Mouse (Mus musculus) T-helper 2 cell (primary cell): ENCODE measurements around the gene Ddx27.
"Not testable (repeated sequence)": the region's sequence is repeated elsewhere in the genome, so short reads cannot be mapped to it uniquely, and the experiment has no call there.

Source experiments
- in situ Hi-C: fragments of 300-600 bp; cut with MboI, MseI; formaldehyde crosslinking; loops from one replicate; pipeline ENCODE4 v1.15.1; 2025; ENCODE audit warnings: high pct_unique_total_duplicates

The Ddx27 gene

DNA sequence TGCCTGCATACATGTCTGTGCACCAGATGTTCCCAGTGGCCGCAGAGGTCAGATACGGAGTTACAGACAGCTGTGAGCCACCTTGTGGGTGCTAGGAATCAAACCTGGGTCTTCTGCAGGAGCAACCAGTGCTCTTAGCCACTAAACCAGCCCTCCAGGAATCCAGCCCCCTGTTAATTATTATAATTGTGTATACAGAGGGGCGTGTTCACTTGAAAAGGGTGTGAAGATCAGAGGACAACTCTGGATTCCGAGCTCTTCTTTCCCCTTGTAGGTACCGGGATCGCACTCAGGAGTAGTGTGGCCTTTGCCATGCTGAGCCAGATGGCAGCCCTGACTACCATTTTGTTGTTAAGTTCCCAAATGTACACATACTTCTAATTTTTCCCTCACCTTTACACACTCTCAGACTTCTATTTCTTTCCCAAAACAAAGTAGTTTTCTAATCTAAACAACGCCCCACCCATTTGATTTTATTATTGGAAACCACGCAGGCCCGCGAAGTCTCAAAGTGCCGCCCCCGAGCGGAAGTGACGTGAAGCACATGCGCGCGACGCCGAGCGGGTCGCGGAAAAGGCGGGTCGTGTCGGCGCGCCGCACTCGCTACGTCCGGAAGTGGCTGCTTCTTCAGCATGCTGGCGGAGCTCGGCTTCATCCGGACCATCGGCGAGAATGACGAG is at the start of gene Ddx27:
Gene Ddx27 (plus strand): TSS at position 492 of the 680 bp plus-strand sequence.
- in situ Hi-C loops = no loop called here

DNA sequence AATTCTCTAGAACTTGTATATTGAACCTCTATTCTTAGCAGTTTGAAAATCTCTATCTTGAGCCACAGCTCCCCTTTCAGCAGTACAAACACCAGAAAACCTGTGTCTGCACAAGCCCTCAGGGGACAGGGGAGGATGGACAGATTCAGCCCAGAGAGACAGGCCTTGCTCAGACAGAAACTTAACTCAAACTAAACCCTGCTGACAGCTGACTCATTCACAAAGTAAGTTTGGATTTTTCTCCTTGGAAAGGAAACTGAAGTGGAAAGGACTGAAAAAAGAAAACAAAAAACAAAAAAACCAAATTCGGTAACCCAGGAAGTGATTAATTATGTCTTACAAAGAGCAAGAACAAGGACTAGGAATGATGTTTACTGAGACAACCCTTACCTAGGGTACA is 41.8 kb upstream of the Ddx27 start:
- in situ Hi-C loops = no loop called here

DNA sequence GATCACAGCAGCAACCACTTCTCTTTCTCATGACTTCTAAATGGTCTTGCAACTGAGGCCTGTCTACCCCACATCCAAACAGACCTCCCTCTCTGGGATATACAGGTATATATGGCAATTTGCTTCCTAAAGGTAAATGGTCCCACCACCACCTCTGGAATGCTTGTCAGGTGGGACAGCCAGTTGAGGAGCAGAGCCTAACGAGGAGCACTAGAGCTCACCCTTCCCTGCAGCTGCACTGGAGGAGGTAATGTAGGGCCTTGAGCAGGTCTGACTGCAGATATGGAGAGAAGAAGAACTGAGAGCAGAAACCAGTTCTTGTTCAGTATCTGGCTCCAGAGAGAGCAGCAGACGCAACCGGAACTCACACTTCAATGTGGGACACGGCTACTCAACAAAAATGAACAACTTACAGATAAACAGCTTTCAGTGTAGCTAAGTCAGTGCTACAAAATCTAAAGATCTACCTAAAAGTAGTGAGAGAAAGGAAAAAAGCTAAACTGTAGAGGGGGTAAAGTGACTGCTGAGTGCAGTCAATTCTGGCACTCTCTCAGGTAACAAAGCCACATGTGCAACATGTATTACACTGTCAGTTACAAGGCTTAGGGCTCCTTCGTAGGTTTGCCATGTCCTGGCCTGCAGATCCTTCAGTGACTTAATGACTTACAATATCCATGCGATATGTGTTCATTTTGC is 40.7 kb upstream of the Ddx27 start:
- in situ Hi-C loops = no loop called here

DNA sequence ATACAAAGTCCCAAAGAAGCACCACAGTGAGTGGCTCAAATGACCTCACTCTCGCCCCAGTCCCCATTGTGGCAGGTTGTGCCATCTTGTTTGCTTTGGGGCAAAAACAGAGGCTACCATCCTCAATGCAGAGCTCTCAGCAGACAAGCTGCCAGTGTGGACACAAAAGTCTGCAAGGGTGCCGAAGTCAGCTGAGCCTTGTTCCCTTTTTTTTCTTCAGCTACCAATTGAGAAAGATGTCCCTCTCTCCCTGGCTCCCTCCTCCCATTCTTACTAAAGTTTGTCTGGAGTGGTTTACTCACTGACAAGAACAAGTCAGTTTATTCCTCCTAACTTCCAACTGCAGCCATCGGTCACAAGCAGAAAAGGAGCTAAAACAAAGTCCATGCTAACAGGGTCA is 38.6 kb upstream of the Ddx27 start:
- in situ Hi-C loops = no loop called here

DNA sequence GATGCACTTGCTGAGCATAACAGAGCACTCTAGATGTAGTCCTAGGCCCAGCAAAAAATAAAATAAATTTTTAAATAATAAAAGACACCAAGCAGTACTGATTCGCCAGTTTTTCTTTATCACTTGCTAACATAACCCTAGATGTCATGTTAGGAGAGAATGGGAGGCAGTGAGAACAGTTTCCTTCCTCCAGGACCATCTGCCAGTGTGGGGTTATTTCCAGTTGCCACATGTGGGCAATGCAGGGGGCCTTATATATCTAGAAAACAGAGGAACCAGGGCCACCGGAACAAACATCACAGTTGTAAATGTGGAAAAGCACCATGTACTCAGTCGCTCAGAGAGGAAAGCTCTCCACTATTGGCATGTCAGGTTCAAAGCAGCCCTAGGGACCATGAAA is 37.5 kb upstream of the Ddx27 start:
- in situ Hi-C loops = no loop called here

DNA sequence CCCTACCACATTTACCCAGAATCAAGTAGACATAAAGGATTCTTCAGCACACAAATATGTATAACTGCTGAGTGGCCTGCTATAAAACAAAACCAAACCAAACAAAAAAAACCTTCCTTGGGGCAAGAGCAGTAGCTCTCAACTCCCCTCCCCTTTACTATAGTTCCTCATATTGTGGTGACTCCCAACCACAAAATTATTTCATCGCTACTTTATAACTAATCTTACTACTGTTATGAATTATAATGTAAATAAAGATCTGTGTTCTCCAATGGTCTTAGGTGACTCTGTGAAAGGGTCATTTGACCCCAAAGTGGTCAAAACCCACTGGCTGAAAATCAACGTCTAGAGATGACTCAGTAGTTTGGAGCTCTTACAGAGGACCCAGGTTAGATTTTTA is 34.8 kb upstream of the Ddx27 start:
- in situ Hi-C loops = loop anchor here (10.0 kb wide), 1 partner anchor 375 kb away; no protein-coding TSS in a partner anchor

DNA sequence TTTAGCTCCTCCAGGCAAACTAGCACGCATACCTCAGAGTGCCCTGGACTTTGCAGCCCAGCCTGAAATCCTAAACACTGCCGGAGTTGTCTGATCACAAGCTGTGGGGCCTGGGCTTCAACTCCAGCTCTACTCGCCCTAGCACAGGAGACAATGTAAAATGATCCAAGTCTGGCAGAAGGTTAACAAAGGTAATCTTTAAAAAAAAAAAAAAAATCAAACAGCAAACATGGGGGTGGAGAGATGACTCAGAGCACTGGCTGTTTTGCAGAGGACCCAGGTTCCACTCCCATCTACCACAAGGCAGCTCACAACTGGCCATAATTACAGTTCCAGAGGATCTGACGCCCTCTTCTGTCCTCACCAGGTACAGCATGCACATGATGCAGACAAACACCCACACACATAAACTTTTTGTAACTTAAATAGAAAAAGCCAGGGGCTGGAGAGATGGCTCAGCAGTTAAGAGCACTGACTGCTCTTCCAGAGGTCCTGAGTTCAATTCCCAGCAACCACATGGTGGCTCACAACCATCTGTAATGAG is 31.6 kb upstream of the Ddx27 start:
- in situ Hi-C loops = loop anchor here (10.0 kb wide), 1 partner anchor 371 kb away; no protein-coding TSS in a partner anchor

DNA sequence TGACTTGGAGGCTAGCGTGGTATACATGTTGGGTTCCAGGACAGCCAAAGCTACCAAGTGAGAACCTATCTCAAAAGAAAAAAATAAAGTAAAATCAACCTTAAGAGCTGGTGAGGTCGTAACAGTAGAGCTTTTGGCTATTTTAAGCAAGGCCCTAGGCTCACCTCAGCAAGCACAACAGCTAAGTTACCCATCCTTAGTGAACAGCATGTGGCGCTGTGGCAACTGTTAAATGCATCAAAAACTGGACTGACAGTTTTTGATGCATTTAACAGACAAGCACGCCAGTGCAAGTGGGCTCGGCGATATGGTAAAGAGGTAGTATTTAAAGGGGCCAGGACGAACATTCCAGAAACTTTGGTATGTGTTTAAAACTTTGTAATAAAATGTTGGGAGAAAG is 24.1 kb upstream of the Ddx27 start:
- in situ Hi-C loops = no loop called here

DNA sequence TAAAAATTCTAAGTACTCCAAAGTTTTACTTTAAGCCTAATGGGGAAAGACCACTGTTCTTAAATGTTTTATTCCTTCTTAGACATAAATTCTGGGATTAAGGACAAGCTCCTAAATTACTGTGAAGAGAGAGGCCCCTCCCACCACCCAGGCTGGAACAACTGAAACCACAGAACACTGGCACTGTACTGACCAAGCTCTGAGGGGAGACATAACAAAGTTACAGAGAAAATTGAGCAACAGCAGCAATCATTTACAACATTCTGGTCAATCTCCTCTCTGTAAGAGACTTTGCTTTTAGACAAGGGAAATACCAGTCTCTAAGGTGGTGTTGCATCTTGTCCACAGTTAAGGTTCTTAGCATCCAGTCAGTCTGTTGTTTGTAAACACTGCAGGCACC is 23.0 kb upstream of the Ddx27 start:
- in situ Hi-C loops = no loop called here

DNA sequence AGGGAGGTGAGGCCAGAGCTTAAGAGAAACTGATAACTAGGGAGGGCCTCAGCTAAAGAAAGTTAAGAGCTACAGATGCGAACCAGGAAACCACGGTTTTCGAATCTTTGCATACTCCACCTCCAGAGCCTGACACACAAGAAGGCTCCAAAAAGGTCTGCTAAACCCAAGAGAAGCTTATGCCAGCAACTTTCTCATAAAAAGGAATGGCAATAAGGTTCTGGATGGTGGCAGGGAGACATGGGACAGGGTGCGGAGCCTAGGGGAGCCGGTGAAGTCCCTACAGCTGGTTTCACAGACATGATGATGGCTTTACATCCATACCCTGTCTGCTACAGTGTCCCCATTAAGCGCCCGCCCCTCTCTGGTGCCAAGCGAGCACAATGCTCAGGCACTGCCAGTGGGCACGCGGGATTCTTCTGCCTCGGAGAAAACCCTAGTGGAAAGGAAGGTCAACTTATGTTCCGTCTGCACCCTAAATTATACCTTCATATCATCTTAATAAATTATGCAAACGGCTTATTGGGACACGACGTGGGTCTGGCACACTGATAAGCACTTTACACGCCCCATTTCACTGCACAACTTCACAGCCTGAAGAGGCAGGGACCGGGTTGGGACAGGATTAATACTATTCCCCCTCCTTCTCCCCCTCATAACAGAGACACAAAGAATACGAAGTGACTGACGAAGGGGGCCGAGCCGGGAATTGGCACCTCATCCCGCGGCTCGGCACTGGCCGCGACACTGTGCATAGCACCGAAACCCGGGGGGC is 19.8 kb upstream of the Ddx27 start:
- in situ Hi-C loops = no loop called here

DNA sequence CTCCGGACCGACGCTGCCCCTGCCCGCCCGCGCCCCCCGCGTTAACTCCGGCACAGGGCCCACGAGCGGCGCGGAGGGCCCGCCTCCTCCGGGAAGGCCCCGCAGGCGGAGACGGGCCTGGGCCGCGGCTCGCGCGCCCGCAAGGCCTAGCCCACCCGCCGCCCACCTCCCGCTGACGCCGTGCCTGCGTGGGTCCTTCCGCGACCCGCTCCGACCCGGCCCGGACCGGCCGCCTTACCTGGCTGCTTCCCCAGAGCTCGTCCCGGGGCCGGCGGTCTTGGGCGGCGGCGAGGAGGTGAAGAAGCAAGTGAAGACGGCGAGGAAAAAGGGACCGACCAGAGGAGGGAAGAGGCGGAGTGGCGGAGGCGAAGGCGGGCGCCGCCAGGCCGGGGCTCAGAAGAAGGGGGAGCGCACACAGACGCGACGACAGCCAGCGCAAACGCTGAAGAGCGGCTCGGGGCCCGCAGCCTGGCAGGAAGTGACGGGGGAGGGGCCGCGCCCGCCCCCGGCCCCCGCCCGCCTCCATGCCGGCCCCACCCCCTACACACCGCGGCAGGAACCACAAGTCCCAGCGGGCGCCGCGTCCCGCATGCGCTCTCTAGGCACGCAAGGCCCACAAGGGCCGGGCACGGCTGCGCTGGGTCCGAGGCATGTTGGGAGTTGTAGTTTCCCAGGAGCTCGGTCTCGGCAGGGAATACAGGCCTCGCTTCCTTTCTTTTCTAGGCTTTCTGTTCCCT is 19.0 kb upstream of the Ddx27 start, which contains the start of gene Stau1:
Gene Stau1 (minus strand): TSS at position 504 of the 737 bp plus-strand sequence.
- in situ Hi-C loops = no loop called here

DNA sequence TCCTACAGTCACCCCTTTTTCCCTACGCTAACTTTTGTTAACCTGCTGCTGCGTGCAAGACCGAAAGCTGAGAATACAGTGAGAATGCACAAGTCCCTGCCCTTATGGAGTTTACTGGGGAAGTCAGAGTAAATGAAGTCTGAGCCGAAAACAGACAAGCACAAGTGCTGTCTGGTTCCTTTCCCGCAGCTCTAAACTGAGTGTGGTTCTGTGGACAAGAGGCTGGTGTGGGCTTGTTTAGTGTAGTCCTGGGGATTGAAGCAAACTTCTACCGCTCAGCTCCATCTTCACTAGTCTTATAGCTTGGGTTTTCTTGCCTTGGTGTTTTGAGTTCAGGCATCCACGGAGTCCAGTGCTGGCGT is 18.5 kb upstream of the Ddx27 start:
- in situ Hi-C loops = no loop called here

DNA sequence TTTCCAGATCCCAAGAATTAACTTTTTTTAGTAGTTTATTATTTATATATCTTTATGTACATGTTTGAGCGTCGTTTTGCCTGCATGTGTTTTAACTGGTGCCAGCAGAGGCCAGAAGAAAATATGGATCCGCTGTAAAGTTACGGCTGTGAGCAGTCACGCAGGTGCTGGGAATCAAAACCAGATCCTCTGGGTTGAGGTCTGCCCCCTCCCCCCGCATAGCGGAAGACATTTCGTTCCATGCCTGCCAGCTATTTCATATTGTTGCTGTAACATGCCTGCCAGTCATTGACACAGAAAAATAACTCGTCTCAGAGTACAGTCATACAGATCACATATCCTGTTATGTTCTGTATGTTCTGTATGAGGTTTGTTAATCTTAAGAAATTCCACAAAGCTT is 13.5 kb upstream of the Ddx27 start:
- in situ Hi-C loops = loop anchor here (5.0 kb wide), 1 partner anchor 44 kb away; no protein-coding TSS in a partner anchor

DNA sequence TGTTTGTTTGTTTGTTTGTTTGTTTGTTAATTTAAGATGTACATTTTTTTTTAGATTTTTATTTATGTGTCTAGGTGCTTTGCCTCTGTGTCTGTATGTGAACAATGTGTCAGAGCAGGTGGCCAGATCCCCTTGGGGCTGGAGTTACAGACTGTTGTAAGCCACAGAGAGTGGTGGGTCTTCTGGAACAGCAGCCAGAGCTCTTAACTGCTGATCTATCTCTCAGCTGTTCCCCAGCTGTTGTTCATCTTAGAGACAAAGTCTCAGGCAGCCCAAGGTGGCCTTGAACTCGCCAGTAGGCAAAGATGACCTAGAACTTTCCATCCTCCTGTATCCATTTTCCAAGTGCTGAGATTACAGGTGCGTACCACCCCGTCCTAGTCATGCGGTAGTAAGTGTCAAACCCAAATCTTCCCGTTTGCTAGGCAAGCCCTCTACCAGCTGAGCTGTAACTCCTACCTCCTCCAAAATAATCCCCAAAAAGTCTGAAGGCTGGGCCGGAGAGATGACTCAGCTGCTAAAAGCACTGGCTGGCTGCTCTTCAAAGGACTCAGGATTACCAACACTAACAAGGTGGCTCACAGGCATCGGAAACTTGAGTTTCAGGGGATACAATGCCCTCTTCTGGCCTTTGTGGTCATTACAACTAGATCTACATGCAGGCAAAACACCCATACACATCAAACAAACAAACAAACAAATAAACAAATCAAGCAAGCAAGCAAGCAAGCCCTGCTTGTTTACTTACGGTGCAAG is 10.7 kb upstream of the Ddx27 start:
- in situ Hi-C loops = loop anchor here (5.0 kb wide), 1 partner anchor 47 kb away; no protein-coding TSS in a partner anchor

DNA sequence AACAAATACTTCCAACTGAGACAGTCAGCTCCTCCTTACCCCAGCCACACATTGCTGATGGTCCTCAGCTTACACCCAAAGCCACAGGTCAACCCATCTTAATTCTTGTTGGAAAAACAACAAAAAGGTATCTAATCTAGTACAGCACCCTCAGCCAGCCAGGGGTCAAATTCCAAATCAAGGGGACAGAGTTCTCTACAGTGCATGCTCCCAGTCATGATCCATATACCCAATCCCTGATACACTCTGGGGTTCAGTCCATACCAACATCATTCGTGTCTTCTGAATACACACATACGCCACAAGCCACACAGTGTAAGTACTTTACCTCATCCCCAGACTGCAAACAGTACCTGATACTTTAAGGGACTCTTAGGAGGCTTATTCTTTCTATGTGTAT is 8.6 kb upstream of the Ddx27 start:
- in situ Hi-C loops = no loop called here

DNA sequence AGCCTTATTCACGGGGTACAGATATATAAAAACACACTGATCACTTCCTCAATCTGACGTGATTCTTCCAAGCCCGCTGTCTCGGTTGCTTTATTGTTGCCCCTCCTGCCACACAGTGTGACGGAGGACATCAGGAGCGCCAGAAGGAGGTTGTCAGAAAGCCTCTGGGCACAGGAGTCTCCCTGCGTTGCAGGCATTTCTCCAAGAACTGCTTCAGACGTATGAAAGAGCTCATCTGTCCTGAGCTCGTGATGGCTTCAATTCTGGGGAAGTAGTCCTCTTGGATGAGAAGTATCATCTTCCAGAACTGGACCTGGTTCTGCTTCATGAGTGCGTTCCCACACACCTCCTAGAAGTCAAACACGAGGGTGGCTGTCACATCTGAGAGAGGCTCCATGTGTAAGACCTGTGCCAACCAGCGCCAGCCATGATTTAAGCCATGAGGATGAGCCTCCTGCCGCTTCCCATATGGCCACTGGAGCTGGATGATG is 7.9 kb upstream of the Ddx27 start:
- in situ Hi-C loops = no loop called here

DNA sequence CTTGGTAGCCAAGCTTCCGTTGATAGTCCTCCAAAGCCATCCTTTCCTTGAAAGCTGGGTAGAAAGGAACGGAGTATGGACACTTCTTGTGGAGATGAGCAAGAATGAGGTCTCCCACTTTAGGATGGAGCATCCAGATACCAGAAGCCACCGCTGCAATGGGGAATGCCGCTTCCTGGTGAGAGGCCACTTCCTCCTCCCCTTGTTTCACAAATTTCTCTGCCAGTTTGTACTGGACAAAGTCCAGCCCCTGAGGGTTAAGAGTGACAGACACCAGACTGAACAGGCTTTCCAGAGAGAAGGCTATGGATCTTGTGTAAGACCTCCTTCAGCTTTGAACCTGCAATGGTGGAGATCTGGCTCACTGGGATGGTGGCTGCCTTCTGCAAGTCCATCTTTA is 7.4 kb upstream of the Ddx27 start:
- in situ Hi-C loops = not testable (repeated sequence)

DNA sequence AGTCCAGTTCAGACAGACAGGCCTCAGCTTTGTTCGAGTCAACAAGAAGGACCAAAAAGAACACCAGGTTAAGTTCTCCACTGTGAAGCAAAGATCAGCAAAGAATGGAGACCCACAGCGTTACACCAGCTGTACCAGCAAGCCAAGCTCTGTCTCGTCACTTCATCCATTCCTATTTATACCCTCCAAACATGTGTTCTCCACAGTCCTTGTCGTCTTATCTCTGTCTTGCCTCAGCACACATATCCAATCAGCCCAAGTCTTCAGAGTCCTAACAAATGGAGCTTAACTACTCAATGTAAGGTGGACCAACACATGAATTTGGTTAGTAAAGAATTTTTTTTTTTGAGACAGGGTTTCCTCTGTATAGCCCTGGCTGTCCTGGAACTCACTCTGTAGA is 5.5 kb upstream of the Ddx27 start:
- in situ Hi-C loops = no loop called here

DNA sequence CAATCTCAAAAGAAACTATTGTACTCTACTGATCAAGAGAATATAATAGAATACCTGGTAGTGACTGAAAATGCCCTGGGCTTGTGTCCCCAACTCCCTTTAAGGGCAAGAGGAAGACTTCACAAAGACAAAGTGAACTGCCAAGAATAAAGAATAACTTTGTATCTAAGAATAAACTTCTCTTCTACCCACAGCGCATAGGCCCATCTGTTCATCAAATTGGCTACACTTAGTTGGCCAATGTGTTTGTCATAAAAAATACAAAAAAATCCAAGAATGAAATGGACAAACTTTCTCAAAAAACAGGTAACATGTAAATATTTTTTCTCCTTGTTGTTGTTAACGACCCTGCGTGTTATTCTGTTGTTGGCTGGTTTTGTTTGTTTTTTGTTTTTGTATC is 4.4 kb upstream of the Ddx27 start:
- in situ Hi-C loops = no loop called here

DNA sequence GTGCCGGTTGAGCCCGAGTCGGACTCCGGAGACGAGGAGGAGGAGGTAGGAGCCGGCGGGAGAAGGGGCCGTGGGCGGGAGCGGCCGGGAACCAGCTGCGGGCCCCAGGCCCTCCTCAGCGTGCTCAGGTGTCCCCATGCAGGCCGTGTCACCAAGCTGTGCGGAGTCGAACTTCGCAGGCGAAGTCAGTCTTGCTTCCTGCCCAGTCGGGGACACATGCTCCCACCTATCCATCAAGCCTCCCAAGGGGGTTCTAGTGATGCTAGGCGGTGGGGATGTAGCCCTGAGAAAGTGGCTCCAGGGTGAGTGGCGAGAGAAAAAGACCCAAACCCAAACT is 357 bp downstream of the Ddx27 start:
- in situ Hi-C loops = no loop called here

DNA sequence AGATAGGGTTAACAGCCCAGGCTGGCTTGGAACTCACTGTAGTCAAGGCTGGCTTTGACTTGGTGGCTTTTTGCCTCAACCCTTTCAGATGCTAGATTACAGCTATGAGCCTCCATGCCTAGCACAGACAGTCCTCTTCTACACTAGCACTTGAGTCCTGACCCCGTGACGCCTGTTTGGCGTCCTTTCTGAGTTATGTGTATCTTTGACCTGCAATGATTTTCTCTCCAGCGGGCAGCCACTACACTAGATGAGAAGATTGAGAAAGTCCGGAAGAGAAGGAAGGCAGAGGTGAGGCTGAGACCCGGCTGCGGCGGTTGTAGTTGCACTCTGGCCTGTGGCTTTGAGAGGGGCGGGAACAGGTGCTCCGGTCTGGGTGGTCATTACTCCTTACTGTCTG is 4.4 kb downstream of the Ddx27 start:
- in situ Hi-C loops = no loop called here
